Mouse (Mus musculus) neural tube, embryonic 11.5 days (tissue): ENCODE measurements around the gene Klhdc4. TPM values are rescaled to one million over a fixed set of nuclear protein-coding genes. Genes with fewer than 3 reads are reported as not detected.

Experiments used
- ATAC-seq: fragments of 200-750 bp; cut with Nextera tagmentation; 2 replicates; pipeline ENCODE4 v1.8.0; 2017; ENCODE audit warnings: moderate number of reproducible peaks, mild to moderate bottlenecking, moderate TSS enrichment, moderate library complexity; ENCODE audit not compliant: insufficient read depth, low FRiP score, low TSS enrichment
- DNase-seq: peaks from one replicate; pipeline ENCODE4 v3.0.0-alpha.2; 2015; ENCODE audit warnings: low spot score
- H3K27ac ChIP-seq: fragments of 300-500 bp; sonication (generic); 2 replicates; pipeline ENCODE4 v1.5.1; 2014; ENCODE audit warnings: low read depth, mild to moderate bottlenecking, low read length
- H3K27me3 ChIP-seq: fragments of 300-500 bp; sonication (generic); 2 replicates; pipeline ENCODE4 v1.6.1; 2014; ENCODE audit warnings: mild to moderate bottlenecking, low read length, mixed read lengths; ENCODE audit not compliant: control insufficient read depth, insufficient read depth
- H3K36me3 ChIP-seq: fragments of 300-500 bp; sonication (generic); 2 replicates; pipeline ENCODE4 v1.6.1; 2014; ENCODE audit warnings: mild to moderate bottlenecking, low read length, moderate library complexity, mixed read lengths; ENCODE audit not compliant: control insufficient read depth, insufficient read depth
- H3K4me1 ChIP-seq: fragments of 300-500 bp; sonication (generic); 2 replicates; pipeline ENCODE4 v1.6.1; 2014; ENCODE audit warnings: low read length, mixed read lengths; ENCODE audit not compliant: control insufficient read depth, insufficient read depth
- H3K4me2 ChIP-seq: fragments of 300-500 bp; sonication (generic); 2 replicates; pipeline ENCODE4 v1.6.1; 2014; ENCODE audit warnings: low read depth, mild to moderate bottlenecking, moderate library complexity
- H3K4me3 ChIP-seq: fragments of 300-500 bp; sonication (generic); 2 replicates; pipeline ENCODE4 v1.5.1; 2014; ENCODE audit warnings: low read depth, low read length
- H3K9ac ChIP-seq: fragments of 300-500 bp; sonication (generic); 2 replicates; pipeline ENCODE4 v1.6.1; 2014; ENCODE audit warnings: mild to moderate bottlenecking, low read length
- H3K9me3 ChIP-seq: fragments of 300-500 bp; sonication (generic); 2 replicates; pipeline ENCODE4 v1.6.1; 2016; ENCODE audit warnings: low read length; ENCODE audit not compliant: control insufficient read depth
- WGBS: fragments of 180-500 bp; shearing (Covaris S2); extraction: QIAGEN DNeasy Blood & Tissue Kit; methylation state at CpG from one replicate; pipeline ENCODE4 v1.1.7; 2014; 5-methylcytosine and 5-hydroxymethylcytosine counted together
- polyA plus RNA-seq: library from polyadenylated mRNA; unstranded; fragments of >200 nt; fragmentation: Nextera tagmentation; extraction: Ambion mirVana; gene quantifications from 2 replicates; pipeline ENCODE4 v1.2.1, GENCODE M21; 2014

The Klhdc4 gene
- polyA plus RNA-seq, 1 experiment from 2014 or later: 57.8 TPM

GRCm38 (mm10) chr8:121809524-121810155 is 19.7 kb downstream of the Klhdc4 start:
- no peak for ATAC-seq
- peaks cover 5% of the 10 kb centered on the region; the same call in 1 of the 2 replicates for H3K36me3 ChIP-seq
- no peak overlapping the region for H3K27ac ChIP-seq
- H3K27me3 ChIP-seq: no peaks in the 10 kb centered on the region
- WGBS: 93% methylated on average over 11 of the region's 11 CpGs
- no peak overlapping the region for H3K4me3 ChIP-seq
- no peak for DNase-seq
- H3K9ac ChIP-seq: no peak overlapping the region
- no peaks in the 10 kb centered on the region for H3K4me1 ChIP-seq
- no peak overlapping the region for H3K4me2 ChIP-seq
- no peaks in the 10 kb centered on the region for H3K9me3 ChIP-seq

GRCm38 (mm10) chr8:121808032-121808431 is 21.3 kb downstream of the Klhdc4 start:
- peaks cover 8% of the 10 kb centered on the region for H3K36me3 ChIP-seq
- H3K27me3 ChIP-seq: no peaks in the 10 kb centered on the region
- H3K4me1 ChIP-seq: no peaks in the 10 kb centered on the region
- no peak overlapping the region for H3K9ac ChIP-seq
- H3K4me3 ChIP-seq: no peak overlapping the region
- H3K27ac ChIP-seq: no peak overlapping the region
- DNase-seq (no peak), ATAC-seq (no peak)
- 76% methylated on average over 11 of the region's 11 CpGs for WGBS
- H3K9me3 ChIP-seq: no peaks in the 10 kb centered on the region
- no peak overlapping the region for H3K4me2 ChIP-seq

GRCm38 (mm10) chr8:121806126-121806525 is 23.2 kb downstream of the Klhdc4 start:
- Histone ChIP-seq H3K27ac (no peak overlapping the region), H3K27me3 (no peaks in the 10 kb centered on the region), H3K9me3 (no peaks in the 10 kb centered on the region), H3K4me3 (no peak overlapping the region), H3K4me2 (no peak overlapping the region), H3K9ac (no peak overlapping the region), H3K36me3 (peaks cover 3% of the 10 kb centered on the region), H3K4me1 (no peaks in the 10 kb centered on the region)
- 96% methylated on average over 13 of the region's 13 CpGs for WGBS
- no peak for DNase-seq
- ATAC-seq: no peak

- no peak overlapping the region for H3K9ac ChIP-seq
- no peaks in the 10 kb centered on the region for H3K27me3 ChIP-seq
- peaks cover 3% of the 10 kb centered on the region for H3K36me3 ChIP-seq
- 94% methylated on average over 5 of the region's 5 CpGs for WGBS
- no peak for ATAC-seq
- no peaks in the 10 kb centered on the region for H3K9me3 ChIP-seq
- no peak overlapping the region for H3K4me2 ChIP-seq
- H3K4me3 ChIP-seq: no peak overlapping the region
- H3K27ac ChIP-seq: no peak overlapping the region
- H3K4me1 ChIP-seq: no peaks in the 10 kb centered on the region
- no peak for DNase-seq
Measured at GRCm38 (mm10) chr8:121804829-121805228, 24.5 kb downstream of the Klhdc4 start.

- WGBS: 97% methylated on average over 6 of the region's 6 CpGs
- Histone ChIP-seq H3K4me2 (no peak overlapping the region), H3K27ac (no peak overlapping the region), H3K9ac (no peak overlapping the region), H3K27me3 (no peaks in the 10 kb centered on the region), H3K4me3 (no peak overlapping the region), H3K9me3 (no peaks in the 10 kb centered on the region), H3K4me1 (no peaks in the 10 kb centered on the region), H3K36me3 (peaks cover 6% of the 10 kb centered on the region)
- ATAC-seq (no peak), DNase-seq (no peak)
Measured at GRCm38 (mm10) chr8:121798401-121798800, 31.0 kb downstream of the Klhdc4 start.

GRCm38 (mm10) chr8:121796406-121796805 is 33.0 kb downstream of the Klhdc4 start:
- H3K9me3 ChIP-seq: no peaks in the 10 kb centered on the region
- no peaks in the 10 kb centered on the region for H3K4me1 ChIP-seq
- ATAC-seq (no peak), DNase-seq (no peak)
- H3K4me3 ChIP-seq: no peak overlapping the region
- H3K36me3 ChIP-seq: peaks cover 6% of the 10 kb centered on the region
- no peak overlapping the region for H3K27ac ChIP-seq
- no peak overlapping the region for H3K4me2 ChIP-seq
- H3K9ac ChIP-seq: no peak overlapping the region
- 92% methylated on average over 11 of the region's 11 CpGs for WGBS
- no peaks in the 10 kb centered on the region for H3K27me3 ChIP-seq

GRCm38 (mm10) chr8:121795461-121795860 is 33.9 kb downstream of the Klhdc4 start:
- Histone ChIP-seq H3K4me3 (no peak overlapping the region), H3K27me3 (no peaks in the 10 kb centered on the region), H3K27ac (no peak overlapping the region), H3K9me3 (no peaks in the 10 kb centered on the region), H3K4me2 (no peak overlapping the region), H3K36me3 (peaks cover 6% of the 10 kb centered on the region), H3K9ac (no peak overlapping the region), H3K4me1 (no peaks in the 10 kb centered on the region)
- ATAC-seq (no peak), DNase-seq (no peak)
- WGBS: 89% methylated on average over 8 of the region's 8 CpGs

- H3K4me3 ChIP-seq: no peak overlapping the region
- H3K27ac ChIP-seq: no peak overlapping the region
- no peak overlapping the region for H3K9ac ChIP-seq
- H3K4me1 ChIP-seq: no peaks in the 10 kb centered on the region
- H3K4me2 ChIP-seq: no peak overlapping the region
- H3K27me3 ChIP-seq: no peaks in the 10 kb centered on the region
- ATAC-seq: no peak
- no peaks in the 10 kb centered on the region for H3K9me3 ChIP-seq
- H3K36me3 ChIP-seq: peaks cover 6% of the 10 kb centered on the region
- 54% methylated on average over 3 of the region's 3 CpGs for WGBS
- no peak for DNase-seq
Measured at GRCm38 (mm10) chr8:121794151-121794550, 35.2 kb downstream of the Klhdc4 start.

- no peaks in the 10 kb centered on the region for H3K9me3 ChIP-seq
- H3K4me2 ChIP-seq: no peak overlapping the region
- H3K27ac ChIP-seq: no peak overlapping the region
- H3K36me3 ChIP-seq: peaks cover 6% of the 10 kb centered on the region
- H3K4me1 ChIP-seq: no peaks in the 10 kb centered on the region
- DNase-seq (no peak), ATAC-seq (no peak)
- H3K9ac ChIP-seq: no peak overlapping the region
- 88% methylated on average over 4 of the region's 4 CpGs for WGBS
- no peak overlapping the region for H3K4me3 ChIP-seq
- H3K27me3 ChIP-seq: no peaks in the 10 kb centered on the region
Measured at GRCm38 (mm10) chr8:121792627-121793026, 36.7 kb downstream of the Klhdc4 start.
